Mouse (Mus musculus): ENCODE data around the gene Rnf187.

The Rnf187 gene

DNA sequence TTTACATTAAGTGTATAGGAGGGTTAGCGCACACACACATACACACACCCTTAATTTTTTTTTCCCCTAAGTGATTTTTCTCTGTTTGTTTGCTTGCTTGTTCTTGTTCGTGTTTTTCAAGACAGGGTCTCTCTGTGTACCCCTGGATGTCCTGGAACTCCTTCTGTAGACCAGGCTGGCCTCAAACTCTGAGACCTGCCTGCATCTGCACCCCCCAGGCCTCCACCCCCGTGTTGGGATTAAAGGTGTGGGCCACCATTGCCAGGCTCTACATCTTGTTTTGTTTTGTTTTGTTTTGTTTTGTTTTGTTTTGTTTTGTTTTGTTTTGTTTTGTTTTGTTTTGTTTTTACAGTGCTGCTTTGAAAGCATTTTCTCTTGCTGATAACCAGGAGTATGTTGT, 8.6 kb upstream of the Rnf187 start:
- DNase-seq: no peak

DNA sequence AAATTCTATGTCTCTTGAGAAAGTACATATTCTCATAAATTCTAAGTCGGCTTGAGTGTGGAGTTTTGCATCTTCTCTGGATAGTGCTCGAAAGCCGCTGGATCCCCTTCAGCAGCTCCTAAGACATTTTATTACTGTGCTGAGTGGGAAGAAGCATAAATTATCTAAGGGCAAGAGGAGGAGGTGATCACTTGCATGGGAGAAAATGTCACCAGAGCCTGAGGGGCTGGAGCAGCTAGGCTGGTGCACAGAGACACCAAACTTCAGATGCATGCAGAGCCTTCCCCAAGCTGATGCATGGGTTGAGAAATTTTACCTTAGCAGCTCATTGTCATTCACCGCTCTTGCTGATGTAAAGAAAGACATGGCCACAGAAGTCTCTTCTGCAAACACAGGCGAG, 5.4 kb upstream of the Rnf187 start:
- DNase-seq: peak; percentile 62

DNA sequence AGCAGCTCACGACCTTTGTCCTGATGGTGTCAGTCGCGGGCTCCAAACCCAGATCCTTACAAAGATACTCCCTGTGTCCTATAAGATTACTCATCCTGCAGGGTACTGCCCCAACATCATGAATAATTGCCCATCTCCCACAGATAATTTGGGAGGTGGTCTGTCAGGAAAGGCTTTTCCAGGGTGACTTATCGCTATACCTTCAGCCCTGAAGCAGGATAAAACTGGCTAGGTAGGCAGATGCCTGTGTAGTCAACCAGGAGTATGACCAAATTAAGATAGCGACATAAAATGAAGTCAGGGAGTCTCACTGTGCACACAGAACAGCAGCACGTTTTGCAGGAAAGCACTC, 348 bp upstream of the Rnf187 start:
- DNase-seq: no peak

DNA sequence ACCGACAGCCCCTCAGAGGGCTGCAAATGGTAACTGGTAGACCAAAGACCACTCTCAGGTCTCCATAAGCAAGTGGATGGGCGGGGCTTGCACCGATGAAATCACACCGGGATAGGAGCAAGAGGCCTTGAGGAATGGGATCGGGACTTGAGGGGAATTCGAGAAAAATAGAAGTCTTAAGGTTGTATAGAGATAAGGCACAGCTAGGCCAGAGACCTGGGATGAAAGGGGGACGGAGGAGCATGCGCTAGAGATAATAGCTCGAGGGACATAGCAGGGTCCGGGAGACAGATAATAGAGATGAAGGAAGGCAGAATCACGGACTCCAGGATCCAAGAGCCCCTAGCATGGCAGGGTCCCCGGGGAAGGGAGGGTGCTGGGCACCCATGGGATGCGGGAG, 807 bp downstream of the Rnf187 start:
- DNase-seq: no peak

DNA sequence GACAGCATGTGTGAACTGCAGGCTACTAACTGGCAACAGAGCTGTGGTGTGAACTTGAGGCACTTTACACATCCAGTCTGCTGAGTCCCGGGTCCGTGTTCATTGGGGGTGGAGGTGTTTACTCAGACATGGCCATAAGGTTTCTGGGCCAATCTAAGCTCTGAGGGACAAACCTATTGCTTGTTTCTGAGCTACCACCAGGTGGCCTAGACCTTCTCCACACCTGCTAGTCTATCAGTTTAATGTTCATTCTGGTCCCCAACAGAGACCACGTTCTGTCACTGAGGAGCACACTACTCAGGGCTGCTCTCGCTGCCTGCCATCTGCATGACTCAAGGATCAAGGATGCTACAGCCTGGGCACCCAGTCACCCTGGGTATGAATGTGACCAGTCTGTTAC, 7.1 kb downstream of the Rnf187 start:
- DNase-seq: no peak

DNA sequence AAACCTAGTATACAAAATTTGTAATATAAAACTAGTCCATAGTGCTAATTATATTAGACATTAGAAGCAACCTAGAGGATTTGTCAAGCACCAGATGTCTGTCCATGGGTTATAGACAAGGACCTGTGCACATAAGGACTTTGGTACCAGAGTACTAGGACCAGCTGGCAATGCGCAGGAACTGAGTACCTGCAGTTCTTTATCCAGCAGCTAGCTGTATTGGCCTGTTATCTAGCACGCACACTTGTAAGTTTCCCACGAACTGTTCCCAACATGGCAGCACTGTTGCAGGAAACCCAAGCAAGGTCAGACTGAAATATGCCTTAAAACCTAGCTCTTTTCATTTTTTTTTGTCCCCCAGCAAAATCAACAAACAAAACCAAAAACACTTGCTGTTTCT, 8.5 kb downstream of the Rnf187 start:
- no peak for DNase-seq

DNA sequence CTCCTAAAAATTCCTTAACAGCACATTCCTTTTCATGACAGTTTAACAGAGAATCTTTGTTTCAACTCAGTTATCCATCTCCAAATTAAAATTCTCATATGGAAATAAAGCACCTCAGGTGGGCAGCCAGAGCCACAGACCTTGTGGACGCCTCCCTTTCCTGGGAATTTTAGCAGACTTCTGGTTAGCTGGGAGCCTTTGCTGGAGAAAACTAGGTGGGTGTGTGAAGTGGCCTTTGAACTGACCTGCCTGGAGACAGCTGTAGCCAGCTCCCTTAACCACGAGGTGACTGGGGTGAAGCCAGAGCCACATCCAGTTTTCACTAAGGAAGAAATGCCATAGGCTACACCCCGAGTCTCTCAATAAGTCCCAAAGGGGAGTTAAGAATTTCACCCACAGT, 9.1 kb downstream of the Rnf187 start:
- DNase-seq: no peak

DNA sequence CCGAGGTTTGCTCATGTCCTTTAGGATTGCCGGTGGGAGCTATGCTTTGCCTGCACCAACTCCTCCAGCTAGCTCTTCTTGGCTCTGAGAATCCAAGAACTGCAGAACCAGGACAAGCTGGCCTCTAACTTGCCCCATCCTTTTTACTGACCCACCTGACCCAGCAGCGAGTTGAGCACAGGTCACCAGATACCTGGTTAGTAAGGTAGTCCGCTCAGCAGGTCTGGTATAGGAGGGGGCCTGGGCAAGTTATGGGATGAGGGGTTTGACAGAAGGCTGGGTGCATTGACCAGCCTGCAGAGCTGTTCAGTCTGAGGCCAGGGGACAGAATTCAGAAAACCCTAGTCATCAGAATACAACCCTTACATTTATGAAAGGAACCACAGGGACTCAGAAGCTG, 9.7 kb downstream of the Rnf187 start:
- peak; percentile 91 for DNase-seq

DNA sequence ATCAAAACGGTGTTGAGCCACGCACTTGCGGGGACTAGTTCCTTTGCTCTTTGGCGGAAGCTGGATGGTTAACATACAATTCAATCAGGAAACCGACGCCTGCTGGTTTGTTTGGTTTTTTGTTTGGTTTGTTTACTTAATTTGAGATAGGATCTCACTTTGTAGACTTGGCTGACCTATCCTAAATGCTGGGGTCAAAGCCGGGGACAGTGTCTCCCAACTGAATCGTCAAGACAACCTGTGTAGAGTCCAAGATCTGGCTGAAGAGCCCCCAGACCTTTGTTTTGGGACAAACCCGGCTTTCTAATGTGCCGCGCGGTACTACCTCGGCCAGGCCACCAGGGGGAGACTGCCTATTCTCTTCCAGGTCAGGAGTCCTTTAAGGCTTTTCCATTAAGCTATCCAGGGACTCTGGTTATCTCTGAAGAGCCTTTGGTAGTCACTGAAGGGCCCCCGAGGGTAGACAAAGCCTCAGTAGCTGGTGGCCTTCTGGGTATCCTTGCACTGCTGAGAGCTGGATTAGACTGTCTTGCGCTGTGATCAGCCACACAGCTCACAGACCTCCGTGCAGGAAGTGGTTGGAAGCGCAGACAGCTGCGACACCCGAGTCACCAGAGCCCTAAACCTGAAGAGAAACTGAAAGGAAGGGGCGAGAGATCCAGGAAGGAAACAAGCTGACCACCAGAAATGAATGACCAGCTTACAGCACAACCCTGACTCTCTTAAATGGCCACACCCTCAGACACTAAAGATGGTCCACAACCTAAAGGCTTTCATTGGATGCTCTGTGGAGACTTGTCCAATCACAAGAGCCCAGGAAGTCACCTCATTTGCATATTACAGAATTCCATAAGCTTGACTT, 10.7 kb downstream of the Rnf187 start:
- peak; percentile 97 for DNase-seq

DNA sequence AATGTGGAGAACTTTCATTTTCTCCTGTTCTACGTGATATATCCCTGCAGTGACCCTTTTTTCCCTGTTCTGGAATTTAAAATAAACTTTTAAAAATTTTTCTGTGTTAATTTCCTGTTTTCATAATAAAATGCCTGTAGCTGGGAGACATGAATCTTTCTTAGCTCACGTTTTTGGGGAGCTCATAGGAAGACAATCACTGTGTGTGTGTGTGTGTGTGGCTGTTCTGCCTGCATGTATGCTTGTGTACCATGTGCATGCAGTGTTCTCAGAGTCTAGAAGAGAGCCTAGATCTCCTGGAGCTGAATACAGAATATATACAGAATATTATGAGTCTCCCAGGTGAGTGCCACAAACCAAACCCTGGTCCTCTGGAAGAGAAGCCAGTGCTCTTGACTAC, 11.7 kb downstream of the Rnf187 start:
- no peak for DNase-seq

DNA sequence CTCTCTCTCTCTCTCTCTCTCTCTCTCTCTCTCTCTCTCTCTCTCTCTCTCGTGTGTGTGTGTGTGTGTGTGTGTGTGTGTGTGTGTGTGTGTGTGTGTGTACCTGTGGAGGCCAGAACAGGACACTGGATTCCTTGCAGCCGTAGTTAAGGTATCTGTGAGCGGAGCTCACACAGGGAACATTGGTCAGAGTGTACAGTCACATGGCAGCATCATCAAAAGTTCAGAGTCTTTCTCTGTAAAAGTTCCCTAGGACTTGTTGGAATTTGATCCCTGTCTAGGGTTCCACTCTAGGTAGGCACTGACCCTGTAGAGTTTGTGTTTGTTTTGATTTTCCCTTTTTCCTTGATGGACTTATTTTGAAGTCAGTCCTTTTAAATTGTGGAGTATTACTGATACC, 12.1 kb downstream of the Rnf187 start:
- DNase-seq: no peak

DNA sequence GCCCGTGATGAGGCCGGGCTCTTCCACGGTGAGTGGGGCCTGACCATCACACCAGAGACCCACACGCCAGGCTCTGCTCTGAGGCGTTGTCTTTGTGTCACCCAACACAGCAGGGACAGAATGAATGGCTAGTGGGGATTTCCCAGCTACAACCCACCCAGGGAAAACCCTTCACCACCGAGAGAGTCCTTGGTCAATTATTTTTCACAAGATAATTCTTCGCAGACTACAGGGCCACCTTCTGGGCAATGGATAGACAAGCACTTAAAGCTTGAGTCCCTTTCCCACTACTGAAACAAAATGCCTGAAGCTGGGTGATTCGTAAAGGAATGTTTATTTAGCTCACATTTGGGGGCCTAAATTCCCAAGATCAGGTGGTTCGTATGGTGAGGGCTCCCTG, 16.3 kb downstream of the Rnf187 start:
- DNase-seq: no peak

DNA sequence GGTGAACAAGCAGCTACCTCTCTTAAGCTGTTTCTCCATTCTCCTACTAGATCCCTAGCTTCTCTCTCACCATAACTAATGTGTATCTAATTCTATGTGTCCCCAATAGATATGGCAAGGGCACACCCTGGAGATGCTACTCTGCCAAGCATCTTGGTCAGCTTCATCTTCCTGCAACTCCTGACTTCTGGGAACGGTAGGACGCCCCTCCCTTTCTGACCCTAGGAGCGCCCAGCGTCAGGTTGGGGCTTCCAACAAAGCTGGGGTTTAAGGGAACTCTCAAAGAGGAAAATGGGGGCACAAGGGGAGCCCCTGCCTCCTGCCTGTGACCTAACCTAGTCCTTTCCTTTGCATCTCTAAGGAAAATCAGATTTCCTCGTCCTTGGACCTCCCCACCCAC, 20.0 kb downstream of the Rnf187 start:
- DNase-seq: no peak

DNA sequence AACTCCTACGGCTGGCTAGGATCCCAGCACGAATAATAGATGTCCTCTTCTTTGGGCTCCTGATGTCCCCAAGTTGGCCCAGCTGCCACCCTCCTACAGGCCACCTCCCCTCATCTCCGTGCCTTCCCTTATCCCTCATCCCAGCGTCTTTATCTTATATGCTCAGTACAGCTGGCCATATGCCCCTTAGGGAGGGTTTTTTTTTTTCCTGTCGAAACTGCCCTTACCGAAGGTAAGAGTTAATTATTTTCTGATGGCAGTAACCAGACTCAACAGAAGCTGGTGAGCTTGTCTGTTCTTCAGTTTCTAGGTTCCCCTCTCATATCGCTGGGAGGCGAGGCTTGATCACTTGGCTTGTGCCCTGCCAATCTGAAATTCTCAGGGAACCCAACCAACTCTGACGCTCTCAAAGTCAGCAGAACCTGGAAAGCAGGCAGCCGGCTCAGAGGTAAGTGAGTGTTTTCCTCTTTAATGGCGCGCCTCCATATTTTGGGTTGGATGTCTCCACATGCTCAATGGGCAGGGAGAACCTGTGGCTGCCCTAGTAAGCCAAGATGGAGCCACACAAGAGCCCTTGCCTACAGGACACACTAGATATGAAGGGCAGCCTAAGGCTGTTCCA, 20.9 kb downstream of the Rnf187 start, which contains the start of gene Btnl10:
Btnl10 (plus strand) TSS at position 164 of the 622 bp plus-strand sequence.
- peak; percentile 70 for DNase-seq

DNA sequence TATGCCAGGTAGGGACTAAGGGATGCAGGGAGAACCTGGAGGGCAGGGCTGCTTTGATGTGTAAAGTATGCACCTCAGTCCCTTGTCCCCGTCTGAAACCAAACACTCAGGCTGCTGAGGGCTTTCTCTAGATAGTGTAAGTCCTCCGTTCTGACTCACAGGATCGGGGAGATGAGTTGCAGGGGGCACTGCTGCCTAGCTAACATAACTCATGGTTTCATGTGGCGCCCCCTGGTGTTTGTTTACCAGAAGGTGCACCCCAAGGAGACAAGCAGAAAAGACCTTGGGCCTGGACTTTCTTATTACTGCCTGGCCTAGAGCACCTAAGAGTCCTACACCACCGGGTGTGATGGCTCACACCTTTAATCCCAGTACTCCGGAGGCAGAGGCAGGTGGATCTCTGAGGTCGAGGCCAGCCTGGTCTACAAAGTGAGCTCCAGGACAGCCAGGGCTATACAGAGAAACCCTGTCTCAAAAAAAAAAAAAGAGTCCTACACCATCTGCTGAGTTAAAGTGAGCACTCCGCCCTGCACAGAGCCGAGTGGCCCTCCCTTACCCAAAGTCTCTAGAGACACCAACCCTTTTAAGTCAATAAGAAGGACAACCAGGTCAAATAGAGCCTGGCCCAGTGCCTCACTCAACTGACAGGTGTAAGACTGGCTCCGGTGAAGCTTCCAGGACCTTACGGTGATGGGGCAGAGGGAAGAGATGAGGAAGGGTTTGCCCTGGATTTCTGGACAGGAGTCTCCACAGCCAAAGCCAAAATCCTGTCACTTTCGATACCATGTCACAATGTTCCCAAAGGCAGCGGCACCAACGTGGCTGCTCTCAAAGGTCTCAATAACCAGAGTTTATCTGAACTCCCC, 21.6 kb downstream of the Rnf187 start:
- no peak for DNase-seq

DNA sequence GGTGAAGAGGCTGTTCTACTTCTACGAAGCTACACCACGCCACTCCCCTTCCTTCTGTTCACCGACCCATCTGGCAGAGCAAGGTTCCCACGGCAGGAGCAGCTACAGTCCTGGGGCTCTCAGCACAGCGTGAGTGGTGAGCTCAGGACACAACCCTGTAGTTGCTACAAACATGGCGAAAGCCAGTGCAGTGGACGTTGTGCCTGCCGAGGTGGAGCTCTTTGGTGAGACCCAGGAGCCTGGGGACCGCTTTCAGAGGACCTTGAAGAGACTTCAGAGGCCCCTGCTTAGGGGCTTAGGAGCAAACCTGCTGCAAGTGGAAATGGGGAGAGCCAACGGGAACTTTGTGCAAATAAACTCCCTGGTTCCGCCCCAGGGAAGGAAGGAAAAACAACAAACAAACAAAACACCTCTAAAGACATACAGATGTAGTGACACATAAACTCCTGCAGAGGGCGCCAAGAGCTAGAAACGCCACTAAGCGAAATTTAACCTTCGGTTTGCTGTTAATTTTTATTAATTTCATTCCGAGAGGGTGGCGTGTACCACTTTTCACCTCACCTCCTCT, 24.2 kb downstream of the Rnf187 start:
- DNase-seq: no peak

DNA sequence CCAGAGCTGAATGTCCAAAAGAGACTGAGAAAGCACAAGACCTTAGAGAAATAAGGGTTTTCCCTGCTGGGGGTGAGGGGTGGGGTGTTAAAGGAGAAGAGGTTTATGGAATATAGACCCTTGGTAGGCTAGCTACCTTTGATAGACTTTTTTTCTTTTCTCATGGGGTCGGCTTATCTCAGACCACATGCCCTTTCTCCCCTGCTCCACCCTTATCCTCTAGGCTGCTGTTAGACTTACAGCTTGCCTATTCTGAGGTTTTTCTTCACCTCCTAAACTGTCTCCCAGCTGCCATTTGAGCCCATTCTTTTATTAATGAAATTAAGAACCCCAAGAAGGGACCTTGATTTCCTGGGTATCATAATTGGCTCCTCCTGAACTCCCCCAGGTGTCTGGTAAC, 24.9 kb downstream of the Rnf187 start:
- DNase-seq: no peak

DNA sequence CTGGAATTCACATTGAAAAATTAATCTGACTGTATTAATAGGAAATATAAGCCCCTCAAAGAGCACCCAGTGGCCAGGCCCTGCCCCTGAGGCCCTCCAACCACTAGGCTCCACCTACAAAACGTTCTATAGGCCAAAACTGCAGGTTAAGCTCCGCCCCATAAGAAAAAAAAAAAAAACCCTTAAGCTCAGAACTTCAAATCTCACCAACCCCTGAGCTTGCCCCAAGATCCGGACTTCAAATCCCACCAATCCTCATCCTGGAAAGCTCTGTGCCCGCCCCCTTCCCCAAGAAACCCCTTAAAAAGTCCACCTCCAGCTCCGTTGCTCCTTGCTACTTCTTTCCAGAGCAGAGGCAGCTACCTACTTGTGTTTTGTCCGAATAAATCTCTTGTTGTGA, 33.9 kb downstream of the Rnf187 start:
- DNase-seq: peak; percentile 95

DNA sequence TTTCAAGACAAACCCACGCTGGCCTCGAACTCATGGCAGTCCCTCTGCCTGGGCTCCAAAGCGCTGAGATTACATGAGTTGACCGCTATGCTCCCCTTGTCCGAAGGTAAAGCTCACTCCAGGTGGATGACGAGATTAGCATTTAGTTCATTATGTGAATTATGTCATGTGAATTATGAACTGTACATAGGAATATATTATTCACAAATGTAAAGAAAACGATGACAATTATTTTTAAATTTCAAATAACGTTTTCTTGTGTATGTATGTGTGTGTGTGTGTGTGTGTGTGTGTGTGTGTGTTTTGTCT, 34.4 kb downstream of the Rnf187 start:
- DNase-seq: no peak

DNA sequence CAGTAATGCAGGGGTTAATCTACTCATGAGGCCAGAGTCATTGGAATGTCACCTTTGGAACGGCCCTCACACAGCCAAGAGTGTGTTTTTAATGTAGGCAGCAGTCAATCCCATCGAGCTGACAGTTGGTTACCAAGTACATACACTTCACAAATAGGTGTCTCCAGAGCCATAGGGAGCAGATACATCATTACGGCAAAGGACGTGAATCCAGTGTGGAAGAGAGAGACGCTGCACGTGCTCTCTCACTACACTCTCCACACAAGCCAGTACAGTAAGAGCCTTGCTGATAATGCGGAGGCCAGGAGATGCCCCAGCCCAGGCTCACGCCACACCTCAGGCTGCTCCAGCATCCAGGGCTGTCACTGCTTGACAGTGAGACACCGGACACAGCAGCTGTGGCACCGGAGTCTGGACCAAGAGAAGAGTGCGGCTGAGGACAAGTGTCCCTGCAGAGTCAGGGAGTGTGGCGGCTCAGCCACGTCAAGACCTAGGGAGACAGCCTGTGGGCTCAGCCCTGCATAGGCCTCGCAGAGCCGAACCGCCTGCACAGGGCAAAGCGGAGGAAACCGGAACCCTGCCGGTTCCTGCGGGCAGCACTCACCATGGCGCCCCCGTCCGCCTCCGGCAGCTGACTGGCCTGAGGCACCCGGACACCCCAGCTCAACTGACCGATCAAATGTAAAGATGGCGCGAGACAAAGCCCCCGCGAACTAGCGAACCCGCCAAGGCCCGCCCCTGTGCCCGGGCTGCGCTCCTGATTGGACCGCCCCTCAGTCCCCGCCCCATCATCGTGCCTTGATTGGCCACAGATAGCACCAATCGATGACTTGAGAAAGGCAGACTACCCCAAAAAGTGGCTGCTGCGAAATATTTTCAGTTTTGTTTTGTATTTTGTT, 35.0 kb downstream of the Rnf187 start, which contains the start of gene Zfp39:
Zfp39 (minus strand) TSS at position 715 of the 899 bp plus-strand sequence.
- peak; percentile 100 for DNase-seq

DNA sequence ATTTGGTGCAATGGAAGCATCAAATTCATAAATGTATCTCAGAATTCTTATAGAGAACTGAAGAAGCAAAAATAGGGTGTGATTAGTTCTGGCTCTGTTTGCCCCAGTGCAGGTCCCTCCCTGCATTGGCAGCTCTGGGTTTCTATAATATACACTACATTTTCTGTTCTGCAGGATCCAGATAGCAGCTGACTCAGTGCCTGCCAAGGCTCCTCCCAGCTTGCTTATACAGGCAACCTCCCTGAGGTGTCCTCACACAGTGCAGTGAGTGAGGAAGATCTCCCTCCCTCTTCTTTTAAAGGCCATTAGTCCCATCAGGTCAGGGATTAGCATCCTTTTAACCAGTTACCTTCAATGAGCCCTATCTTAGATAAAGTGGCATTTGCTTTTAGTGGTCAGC, 37.6 kb downstream of the Rnf187 start:
- DNase-seq: no peak

DNA sequence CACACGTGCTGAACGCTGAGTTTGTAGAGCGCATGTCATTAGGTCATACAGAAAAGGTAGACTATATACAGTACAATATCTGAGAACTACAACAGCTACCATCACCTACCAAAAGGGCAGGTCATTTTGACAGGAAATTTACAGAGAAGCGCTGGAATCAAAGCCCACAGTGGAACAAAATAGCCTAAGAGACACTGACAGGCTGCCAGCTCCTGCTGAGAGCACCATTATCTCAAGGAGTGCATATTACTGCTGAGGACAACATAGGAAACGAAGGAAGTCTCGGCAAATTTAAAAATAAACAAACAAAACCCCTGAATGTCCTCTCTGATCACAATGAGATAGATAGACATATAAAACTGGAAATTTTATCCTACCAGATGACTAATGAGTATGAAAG, 41.2 kb downstream of the Rnf187 start:
- peak; percentile 31 for DNase-seq
